Mouse (Mus musculus) embryo, embryonic 10 days (tissue): ENCODE data around the gene Tomm70a.
"Not testable (repeated sequence)": the region's sequence is repeated elsewhere in the genome, so short reads cannot be mapped to it uniquely, and the experiment has no call there.

Experiments used
- DNase-seq: peaks from one replicate; pipeline ENCODE4 v3.0.0-alpha.2; 2015; ENCODE audit warnings: low spot score

The Tomm70a gene

DNA sequence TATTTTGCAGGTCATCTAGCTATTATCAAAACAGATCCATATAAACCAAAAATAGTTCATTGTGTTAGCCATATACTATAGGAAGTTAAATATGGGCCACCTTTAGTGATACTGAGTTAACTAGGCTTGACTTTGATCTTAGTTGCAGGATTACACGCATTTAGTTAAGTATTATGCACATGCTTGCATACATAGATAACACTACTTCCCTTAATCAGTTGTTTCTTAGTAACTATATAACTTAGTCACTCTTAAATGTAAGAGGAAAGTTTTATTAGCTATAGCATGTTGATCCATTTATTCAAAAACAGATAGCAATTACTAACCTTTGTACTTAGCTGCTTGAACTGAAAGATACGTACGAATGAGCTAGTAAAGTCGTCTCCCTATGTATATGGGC, 29.9 kb downstream of the Tomm70a start:
- DNase-seq, result no peak

DNA sequence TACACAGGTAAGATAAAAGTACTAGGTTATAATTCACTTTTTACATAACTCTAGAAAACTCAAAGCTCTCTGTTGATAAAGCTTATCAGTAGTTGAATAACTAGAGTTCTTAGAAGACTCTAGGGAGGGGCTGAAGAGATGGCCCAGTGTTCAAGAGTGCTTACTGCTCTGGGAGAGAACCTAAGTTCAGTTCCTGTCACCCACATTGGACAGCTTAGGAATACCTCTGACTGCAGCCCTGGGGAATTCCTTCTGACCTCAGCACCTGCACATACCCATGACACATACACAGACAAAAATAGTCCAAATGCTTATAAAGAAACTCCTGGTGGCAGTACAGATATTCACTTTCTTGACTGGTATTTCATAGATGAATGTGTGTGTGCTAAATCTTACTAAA, 34.4 kb downstream of the Tomm70a start:
- DNase-seq, result no peak

DNA sequence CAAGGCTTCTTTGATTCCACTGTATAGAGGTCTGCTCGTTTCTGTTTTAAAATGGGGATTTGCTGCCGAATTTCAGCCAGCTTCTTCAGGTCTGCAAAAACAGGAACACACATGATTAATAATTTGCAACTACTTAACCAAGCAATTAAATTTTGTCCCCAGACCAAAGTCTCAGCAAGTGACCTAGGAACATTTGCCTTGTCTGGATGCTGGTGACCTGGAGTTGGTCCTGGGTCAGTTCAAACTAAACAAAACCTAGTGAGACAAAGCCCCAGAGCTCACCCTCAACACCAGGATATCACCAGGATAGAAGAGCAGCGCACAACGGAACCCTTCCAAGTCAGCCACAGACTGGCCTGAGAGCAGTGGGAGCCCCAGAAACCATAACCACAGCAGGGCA, 35.6 kb downstream of the Tomm70a start:
- DNase-seq, result no peak

DNA sequence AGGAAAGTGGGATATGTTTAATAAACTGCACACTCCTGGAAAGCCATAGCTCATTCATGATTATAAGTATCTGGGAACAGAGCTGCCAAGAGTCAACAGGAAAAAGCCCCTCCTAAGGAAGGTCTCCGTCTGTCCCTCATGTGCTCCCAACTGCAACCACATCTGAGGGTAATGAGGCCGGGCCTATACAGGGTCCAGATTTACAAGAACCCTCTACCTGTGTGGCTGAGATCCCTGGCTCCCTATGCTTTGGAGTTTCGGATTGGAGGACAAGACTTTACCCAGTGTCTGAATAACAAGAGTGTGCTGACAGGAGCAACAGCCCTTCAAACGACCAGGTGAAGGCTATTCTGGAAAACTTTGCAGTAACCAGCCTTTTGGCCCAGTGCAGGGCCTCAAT, 36.2 kb downstream of the Tomm70a start:
- no peak for DNase-seq

DNA sequence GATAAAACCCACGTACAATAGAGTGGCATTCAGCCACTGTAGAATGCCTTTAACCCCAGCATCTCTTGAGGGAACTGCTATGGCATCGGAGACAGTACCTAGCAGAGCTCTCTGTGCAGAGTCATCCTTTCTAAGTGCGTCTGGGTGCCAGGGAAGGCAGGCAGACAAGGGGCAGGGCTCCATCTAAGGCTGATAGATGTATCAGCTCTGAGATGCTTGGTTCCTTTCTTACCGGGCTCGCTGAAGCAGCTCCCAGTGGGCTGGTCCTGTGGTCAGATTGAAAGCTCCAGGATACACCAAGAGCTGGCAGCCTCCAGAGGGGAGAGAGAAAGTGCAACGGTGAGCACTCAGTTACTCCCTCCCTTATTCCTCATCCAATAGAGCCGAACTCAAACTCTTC, 38.3 kb downstream of the Tomm70a start:
- no peak for DNase-seq

DNA sequence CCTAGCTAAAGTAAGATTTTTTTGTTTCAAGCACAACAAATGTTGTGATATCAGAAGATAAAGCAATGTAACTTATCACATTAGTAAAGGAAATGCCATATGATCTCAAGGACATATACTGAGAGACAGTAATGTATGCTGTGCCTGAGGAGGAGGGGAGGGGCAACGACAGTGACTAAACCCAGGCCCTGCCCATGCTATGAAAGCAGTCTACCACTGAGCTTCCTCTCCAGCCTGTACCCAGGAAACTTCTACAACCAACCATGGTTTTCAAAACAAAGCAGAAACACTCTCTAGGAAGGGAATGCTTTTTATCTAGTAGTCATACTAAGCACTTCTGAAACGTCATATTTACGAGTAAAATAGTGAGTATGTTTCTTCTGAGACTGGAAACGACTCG, 41.3 kb downstream of the Tomm70a start:
- DNase-seq, result no peak

DNA sequence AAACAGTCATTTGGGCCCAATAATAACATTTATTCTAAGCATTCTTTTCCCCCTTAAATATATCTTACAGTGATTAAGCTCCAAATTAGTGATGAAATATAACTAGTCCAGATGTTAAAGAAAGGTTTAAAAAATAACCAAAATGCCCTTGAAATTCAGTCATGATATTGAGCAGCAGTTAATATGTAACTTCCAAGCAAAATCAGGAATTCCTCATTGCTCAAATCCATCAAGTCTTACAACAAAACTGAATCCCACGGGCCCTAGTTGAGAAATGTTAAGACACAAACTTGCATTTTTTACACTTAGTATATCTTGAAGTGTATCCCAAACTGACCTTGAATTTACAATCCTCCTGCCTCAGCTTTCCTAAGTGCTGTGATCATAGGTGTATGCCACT, 42.2 kb downstream of the Tomm70a start:
- DNase-seq, result no peak

DNA sequence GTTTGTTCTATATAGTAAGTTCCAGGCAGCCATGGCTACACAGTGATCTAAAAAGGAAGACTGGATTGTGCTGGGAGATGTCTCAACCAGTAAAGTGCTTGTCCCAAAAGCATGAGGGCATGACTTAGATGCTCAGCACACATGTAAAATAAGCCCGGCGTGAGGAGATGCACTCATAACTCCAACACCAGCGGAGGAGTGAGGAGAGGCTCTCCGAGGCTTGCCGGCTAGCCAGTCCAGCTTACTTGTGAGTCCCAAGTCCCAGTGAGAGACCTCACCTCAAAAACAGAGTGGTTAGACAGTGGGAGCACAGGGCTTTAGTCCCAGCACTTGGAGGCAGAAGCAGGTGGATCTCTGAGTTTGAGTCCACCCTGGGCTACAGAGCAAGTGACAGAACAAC, 43.7 kb downstream of the Tomm70a start:
- no peak for DNase-seq

DNA sequence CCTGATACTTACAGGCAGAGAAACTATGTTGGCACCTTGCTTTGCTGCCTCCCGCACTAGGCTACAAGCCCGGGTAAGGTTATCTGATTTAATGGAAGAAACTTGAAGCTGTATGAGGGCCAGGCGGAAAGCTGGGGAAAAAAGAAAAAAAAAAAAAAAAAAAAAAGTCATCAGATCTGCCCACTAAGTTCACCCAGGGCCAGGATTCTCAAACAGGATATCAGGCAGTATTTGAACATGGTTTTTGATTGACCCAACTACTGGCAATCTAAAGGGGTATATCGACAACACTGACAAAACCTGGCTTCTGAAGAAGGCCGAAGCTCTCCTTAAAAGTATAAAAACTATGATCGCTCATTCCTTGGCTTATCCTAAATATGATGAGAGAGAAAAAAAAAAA, 44.6 kb downstream of the Tomm70a start:
- DNase-seq, result no peak

DNA sequence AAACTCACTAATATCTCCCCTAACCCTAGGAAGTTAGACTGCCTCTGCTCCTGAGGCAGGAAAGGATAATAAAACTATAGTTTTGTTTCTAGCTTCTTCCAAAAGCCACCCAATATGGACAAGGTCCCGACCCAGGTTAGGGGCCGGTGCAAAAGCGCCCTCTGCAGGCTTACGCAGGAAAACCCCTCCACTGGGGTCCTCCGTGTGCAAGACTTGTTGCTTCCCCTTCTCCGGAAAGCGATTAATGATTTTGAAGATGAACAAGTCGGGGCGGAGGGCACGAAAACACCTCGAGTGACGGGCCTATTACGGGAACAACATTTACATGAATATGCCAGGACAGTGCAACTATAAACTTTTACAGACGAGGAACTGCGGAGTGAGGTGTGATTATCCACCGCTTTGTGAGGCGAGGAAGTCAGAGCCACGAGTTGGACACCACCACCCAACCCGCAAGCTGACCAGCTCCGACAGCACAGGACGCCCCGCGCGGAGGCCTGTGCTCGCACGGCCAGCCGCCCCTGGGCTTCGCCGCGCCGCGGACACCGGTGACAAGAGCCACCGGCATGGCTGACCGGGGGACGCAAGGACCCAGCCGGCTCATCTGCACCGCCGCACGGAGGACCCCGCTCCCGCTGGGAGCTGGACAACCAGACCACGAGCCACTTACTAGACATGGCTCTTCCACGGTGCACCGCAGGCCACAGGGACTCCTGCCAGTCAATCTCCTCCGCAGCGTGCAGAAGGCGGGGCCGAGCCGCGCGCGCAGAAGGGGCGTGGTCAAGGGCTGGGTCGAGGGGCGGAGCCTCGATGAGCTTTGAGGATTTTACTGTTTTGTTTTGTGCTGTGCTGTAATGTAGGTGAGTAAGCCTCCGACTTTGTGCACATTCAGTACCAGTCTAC, 45.4 kb downstream of the Tomm70a start, which contains the start of gene Nit2:
Gene Nit2 (minus strand): TSS at position 731 of the 903 bp plus-strand sequence.
- DNase-seq, result peak; percentile 94

DNA sequence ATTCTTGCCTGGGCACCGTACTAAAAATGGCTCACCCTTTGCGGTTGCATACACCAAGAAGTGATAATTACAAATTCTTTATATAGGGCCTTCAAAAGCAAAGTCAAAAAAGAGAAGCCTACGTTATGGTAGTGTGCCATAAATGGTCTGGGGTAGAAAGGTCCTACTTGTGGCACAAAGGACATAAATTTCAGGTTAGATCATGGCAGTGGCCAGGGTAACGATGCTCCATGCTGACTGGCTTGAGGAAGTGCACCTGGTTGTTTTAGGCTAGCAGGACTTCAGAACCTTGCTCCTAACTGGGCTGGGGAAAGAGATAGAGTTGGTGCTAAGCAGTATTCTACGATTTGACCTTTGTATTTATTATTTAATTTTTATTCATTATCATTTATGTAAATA, 46.0 kb downstream of the Tomm70a start:
- DNase-seq, result no peak

DNA sequence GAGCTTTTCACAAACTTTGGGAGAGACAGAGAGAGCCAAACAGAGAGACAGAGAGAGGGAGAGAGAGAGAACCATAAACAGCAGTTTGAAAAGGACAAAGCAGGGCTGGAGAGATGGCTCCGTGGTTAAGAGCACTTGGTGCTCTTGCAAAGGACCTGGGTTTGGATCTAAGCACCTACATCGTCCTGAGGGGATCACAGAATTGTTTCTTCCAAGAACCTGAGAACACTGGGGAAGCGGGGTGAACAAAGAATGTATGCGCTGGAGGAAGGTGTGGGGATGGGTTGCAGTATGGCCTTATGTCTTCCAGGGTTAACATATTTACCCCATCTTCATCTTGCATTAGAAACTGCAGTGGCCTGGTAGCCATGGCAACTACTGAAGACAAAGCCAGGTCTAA, 46.7 kb downstream of the Tomm70a start:
- DNase-seq, result peak; percentile 49

DNA sequence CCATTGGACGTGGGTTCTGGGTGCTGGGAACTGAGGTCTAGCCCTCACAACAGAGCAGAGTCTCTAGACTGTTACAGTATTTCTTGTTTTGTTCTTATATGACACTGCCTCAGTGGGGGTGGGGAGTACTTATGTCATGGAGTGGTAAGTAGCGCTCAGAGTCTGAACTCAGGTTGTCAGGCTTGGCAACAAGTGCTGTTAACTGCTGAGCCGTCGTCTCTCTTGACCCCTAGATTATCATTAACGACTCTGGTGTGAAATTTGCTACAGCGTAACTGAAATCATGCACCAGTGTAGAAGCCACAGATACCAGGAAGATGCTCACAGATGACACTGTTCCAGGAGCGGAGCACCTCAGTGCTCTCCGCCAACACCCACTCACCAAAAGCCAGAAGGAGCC, 49.7 kb downstream of the Tomm70a start:
- no peak for DNase-seq

DNA sequence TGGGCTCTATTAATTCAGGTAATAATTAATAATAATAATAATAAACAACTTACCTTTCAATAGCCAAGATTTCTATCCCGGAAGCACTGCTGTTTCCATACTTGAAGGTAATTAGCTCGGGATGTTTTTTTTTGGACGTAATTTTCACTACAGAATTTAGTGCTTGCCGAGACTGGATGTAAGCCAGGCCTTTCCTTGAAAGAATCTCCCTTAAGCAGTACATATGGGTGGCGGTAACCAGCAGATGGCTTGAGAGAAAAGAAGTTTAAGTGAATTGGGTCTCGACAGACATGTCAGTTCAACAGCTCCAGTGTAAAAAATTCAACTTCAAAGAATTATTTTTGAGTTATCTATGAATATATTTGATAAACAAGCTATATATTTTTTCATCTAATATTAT, 50.1 kb downstream of the Tomm70a start:
- no peak for DNase-seq

DNA sequence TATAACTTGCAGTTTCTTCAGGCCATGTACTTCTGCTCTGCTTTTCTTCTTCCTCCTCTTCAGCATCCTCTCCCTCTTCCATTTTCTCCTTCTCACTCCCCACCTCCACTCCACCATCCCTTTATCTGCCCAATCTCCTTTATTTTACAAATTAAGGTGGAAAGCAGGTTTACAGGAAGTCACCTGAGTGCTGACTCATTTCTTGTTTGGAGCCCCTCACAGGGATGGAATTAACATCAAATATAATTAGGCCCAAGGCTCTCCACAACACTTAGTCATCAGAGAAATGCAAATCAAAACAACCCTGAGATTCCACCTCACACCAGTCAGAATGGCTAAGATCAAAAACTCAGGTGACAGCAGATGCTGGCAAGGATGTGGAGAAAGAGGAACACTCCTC, 53.0 kb downstream of the Tomm70a start:
- not testable (repeated sequence) for DNase-seq

DNA sequence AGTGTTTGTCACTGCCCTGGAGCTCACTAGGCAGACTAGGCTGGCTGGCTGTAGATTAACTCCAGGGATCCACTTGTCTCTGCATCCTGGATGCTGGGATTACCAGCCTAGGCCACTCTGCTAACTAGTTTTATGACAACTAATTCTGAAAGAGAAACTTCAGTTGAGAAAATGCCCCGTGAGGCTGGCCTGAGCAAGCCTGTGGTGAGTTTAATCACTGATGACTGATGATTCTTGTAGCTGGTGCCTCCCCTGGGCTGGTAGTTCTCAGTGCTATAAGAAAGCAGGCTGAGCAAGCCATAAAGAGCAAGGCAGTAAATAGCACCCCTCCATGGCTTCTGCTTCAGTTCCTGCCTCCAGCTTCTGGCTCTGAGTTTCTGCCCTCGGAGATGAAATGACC, 54.2 kb downstream of the Tomm70a start:
- DNase-seq, result no peak

DNA sequence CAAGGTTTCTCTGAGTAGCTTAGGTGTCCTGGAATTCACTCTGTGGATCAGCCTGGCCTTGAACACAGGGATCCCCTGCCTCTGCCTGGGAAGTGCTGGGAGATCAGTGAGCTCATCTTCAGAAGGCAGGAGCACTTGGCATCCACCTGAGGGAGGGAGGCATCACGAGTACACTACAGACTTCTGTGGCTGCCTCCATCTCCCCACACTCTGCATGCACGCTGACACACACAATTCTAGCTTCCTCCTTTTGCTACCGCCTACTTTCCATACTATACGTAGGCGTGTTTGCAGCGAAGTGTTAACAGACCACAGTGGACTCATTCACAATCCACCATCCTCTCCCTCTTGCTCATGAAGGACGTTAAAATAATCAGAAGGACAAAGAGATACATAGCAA, 54.8 kb downstream of the Tomm70a start:
- DNase-seq, result no peak

DNA sequence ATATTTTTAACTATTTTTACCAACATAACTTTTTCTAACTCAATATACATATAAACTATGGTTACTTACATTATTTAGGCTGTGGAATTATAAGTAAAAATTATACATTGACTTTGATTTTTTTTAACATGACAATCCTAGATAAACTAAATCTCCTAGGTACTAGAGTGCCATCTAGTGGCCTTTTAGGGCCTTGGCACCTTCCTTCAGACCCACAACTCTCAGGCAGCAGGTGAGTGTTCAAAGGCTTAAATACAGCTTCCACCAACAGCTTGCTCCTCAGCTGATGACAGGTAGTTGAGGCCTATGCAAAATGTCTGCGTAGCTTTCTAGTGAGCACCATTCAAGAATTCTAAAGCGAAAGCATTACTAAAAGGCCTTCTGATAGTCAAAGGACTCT, 55.8 kb downstream of the Tomm70a start:
- DNase-seq, result peak; percentile 53

DNA sequence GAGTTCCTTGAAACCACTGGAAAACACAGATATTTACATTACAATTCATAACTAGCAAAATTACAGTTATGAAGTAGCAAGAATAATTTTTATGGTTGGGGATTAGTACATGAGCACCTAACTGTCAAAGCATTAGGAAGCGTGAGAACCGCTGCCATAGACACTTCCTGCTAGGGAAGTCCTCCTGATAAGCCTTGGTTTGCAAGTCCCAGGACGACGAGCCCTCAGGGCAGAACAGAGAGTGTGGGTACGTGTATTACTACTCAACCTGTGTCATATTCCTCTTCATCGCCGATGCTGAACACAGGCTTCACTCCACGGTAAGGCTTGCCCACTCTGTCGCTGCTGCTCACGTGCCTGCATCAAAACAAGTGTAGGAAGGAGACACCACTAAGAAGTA, 56.2 kb downstream of the Tomm70a start:
- DNase-seq, result no peak

DNA sequence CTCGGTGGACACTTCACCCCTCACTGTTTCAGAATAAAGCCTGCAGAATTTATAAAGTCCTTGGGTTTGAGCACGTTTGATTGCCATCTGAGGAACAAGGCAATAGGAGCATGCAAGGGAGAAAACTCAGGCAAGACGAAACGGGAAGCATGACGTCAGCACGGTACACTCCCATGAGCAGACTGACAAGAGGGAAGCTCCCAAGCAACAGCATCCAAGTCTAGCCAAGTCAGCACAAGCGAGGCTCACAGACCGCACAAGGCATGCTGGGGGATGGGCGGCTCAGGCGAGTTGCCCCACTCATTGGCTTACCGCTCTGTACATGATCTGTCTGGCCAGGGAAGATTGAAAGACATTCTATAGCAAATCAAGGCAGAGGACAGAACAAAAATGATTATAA, 59.7 kb downstream of the Tomm70a start:
- DNase-seq, result no peak

DNA sequence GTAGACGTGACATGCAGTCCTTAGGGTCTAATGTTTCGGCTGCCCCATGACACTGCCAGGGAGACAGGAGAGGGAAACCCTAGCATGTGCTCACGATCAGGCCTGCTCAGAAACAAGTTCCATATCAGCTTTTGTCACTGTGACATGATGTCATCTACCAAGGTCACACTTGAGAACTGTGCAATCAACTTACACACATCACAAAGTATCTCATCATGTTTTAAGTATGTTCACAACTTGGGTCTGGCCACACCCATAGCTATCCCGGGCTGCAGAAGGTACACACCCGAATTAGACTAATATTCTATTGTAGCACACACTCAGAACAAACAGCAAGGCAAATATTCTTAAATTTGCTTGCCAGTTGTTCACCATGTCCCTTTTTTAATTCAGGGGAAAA, 60.5 kb downstream of the Tomm70a start:
- no peak for DNase-seq

DNA sequence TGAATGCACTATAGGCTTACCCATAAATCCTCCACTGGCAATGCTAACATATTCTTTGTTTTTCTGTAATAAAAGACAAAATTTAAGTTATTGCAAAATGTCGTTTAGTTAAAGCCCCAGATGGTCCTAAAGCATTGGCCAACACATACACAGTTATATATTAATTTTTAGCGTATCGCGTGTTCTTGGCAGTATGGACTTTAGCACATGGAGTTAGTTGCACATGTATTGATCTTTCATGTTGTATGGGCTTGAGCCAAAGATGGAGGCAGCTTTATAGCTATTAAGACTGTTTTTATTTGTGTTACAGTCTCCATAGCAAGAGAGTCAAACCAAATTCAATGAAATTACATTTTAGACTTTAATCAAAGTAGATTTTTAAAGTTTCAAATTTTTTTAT, 65.1 kb downstream of the Tomm70a start:
- no peak for DNase-seq

DNA sequence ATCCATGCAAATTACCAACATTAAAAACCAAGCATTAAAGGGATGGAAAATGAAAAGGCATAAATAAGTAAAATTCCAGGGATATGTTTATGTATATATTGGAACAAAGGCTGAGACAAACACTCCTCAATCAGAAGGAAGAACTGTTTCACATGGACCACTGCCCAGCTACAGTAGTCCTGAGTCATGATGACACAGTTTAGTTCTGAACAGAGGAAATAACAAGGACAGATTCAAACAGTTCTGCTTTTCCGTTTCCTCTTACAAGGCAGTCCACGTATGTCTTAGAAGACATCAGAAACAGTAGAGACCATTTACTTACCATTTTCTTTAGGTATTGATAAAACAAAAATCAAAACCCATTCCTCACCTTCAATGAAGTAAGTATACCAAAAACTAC, 68.0 kb downstream of the Tomm70a start:
- no peak for DNase-seq

DNA sequence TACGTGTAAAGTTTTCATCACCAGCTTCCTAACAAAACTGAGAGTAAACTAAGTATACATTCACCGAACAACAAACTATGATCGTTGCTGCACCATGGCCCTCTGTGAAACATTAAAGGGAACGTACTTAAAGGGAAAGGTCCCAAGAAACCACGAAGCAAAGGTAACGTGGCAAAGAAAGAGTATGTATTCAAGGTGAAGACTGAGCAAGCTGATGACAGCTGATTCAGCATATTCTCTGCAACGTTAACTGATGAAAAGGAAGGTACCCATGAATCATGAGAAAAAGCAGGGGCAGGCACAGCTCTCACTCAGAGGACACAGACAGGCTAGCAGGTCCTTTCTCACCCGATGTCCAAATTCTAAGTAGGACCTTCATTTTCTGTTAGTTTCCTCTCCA, 68.9 kb downstream of the Tomm70a start:
- DNase-seq, result no peak
